Mouse (Mus musculus) urinary bladder, postnatal 25 days (tissue): ENCODE measurements around the gene Ttc24.

Experiments used
- DNase-seq: peaks from one replicate; pipeline ENCODE4 v3.0.0; 2022; ENCODE audit warnings: low spot score

Gene Ttc24

GRCm38 (mm10) chr3:88077441-88077840, 663 bp downstream of the Ttc24 start:
- no peak for DNase-seq

GRCm38 (mm10) chr3:88074766-88075165, 3.3 kb downstream of the Ttc24 start:
- DNase-seq, result no peak

- DNase-seq, result no peak
These were observed 3.8 kb downstream of the Ttc24 start for GRCm38 (mm10) chr3:88074351-88074750.

- no peak for DNase-seq
These were observed 4.5 kb downstream of the Ttc24 start for GRCm38 (mm10) chr3:88073631-88074030.

GRCm38 (mm10) chr3:88071783-88072182, 6.3 kb downstream of the Ttc24 start:
- DNase-seq, result peak; percentile 86

GRCm38 (mm10) chr3:88068386-88068785, 9.7 kb downstream of the Ttc24 start:
- DNase-seq, result no peak

GRCm38 (mm10) chr3:88057902-88058696, 20.0 kb downstream of the Ttc24 start, which contains the start of gene Naxe:
Gene Naxe (minus strand): TSS chr3:88058495.
- peak; percentile 80 for DNase-seq

- DNase-seq, result no peak
These were observed 21.1 kb downstream of the Ttc24 start for GRCm38 (mm10) chr3:88057030-88057429.

GRCm38 (mm10) chr3:88049532-88049931, 28.6 kb downstream of the Ttc24 start:
- DNase-seq, result no peak

- DNase-seq, result peak; percentile 74
These were observed 35.3 kb downstream of the Ttc24 start, which contains the start of gene Gpatch4 for GRCm38 (mm10) chr3:88042661-88043421. Gene Gpatch4 (plus strand): TSS chr3:88043108.

- no peak for DNase-seq
These were observed 42.4 kb downstream of the Ttc24 start for GRCm38 (mm10) chr3:88035561-88036293.

GRCm38 (mm10) chr3:88033506-88033905, 44.6 kb downstream of the Ttc24 start:
- DNase-seq, result no peak

- DNase-seq, result peak; percentile 17
These were observed 47.3 kb downstream of the Ttc24 start for GRCm38 (mm10) chr3:88030608-88031395.

GRCm38 (mm10) chr3:88027434-88028186, 50.5 kb downstream of the Ttc24 start, which contains the start of gene Hapln2:
Gene Hapln2 (minus strand): TSS chr3:88027583.
- no peak for DNase-seq

GRCm38 (mm10) chr3:88026823-88027222, 51.3 kb downstream of the Ttc24 start:
- DNase-seq, result no peak

GRCm38 (mm10) chr3:88023192-88024074, 54.7 kb downstream of the Ttc24 start:
- DNase-seq, result peak; percentile 8

- DNase-seq, result peak; percentile 83
These were observed 55.5 kb downstream of the Ttc24 start for GRCm38 (mm10) chr3:88022322-88023191.
